Mouse (Mus musculus) liver, embryonic 13.5 days (tissue): ENCODE measurements around the gene 4930518I15Rik. TPM values are rescaled to one million over a fixed set of nuclear protein-coding genes. Genes with fewer than 3 reads are reported as not detected.

Experiments used
- ATAC-seq: fragments of 200-750 bp; cut with Nextera tagmentation; 2 replicates; pipeline ENCODE4 v1.8.0; 2017; ENCODE audit warnings: low read depth, mild to moderate bottlenecking, moderate number of reproducible peaks, moderate library complexity
- DNase-seq: peaks from one replicate; pipeline ENCODE4 v3.0.0; 2022
- H3K27ac ChIP-seq: fragments of 300-500 bp; sonication (generic); 2 replicates; pipeline ENCODE4 v1.5.1; 2015; ENCODE audit warnings: moderate library complexity, mild to moderate bottlenecking, inconsistent platforms
- H3K27me3 ChIP-seq: fragments of 300-500 bp; sonication (generic); 2 replicates; pipeline ENCODE4 v1.6.1; 2015; ENCODE audit warnings: mild to moderate bottlenecking, inconsistent platforms
- H3K36me3 ChIP-seq: fragments of 300-500 bp; sonication (generic); 2 replicates; pipeline ENCODE4 v1.6.1; 2015; ENCODE audit warnings: mild to moderate bottlenecking, inconsistent platforms
- H3K4me1 ChIP-seq: fragments of 300-500 bp; sonication (generic); replicated peaks from 2 replicates; pipeline ENCODE4 v1.6.1; 2015; ENCODE audit warnings: inconsistent platforms
- H3K4me2 ChIP-seq: fragments of 300-500 bp; sonication (generic); 2 replicates; pipeline ENCODE4 v1.6.1; 2015; ENCODE audit warnings: inconsistent platforms, mild to moderate bottlenecking, moderate library complexity
- H3K4me3 ChIP-seq: fragments of 300-500 bp; sonication (generic); replicated peaks from 2 replicates; pipeline ENCODE4 v1.5.1; 2015; ENCODE audit warnings: mild to moderate bottlenecking, inconsistent platforms
- H3K9ac ChIP-seq: fragments of 300-500 bp; sonication (generic); 2 replicates; pipeline ENCODE4 v1.6.1; 2015; ENCODE audit warnings: mild to moderate bottlenecking, inconsistent platforms
- H3K9me3 ChIP-seq: fragments of 300-500 bp; sonication (generic); replicated peaks from 2 replicates; pipeline ENCODE4 v1.6.1; 2016; ENCODE audit warnings: inconsistent platforms
- WGBS: fragments of 180-500 bp; shearing (Covaris S2); methylation state at CpG from one replicate; pipeline ENCODE4 v1.1.7; 2015; ENCODE audit not compliant: insufficient replicate concordance; 5-methylcytosine and 5-hydroxymethylcytosine counted together
- polyA plus RNA-seq: library from polyadenylated mRNA; unstranded; fragments of >200 nt; fragmentation: Nextera tagmentation; extraction: Ambion mirVana; gene quantifications from 2 replicates; pipeline ENCODE4 v1.2.1, GENCODE M21; 2015

4930518I15Rik gene
- polyA plus RNA-seq, 1 experiment from 2014 or later = 2.0 TPM

DNA sequence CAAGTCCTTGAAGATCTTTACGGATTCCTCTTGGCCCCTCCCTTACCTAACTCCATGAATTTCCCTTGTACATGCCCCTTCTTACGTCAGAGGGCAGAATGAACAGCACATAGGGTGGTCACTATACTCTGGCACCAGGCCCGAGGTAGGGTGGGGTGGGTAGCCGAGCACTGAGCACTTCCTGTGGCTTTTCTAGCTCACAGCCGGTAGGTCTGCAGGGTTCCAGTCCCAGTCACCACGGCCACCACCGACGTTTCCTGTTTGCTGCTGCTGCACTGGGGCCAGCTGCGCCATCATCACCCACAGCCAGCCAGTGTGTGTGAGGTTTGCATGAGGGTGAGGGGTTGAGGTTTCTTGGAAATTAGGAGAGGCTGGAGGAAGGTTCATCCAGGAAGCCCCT is 20.0 kb upstream of the 4930518I15Rik start:
- Histone ChIP-seq H3K4me2 (no peak overlapping the region), H3K9me3 (no peaks in the 10 kb centered on the region), H3K36me3 (peaks cover 28% of the 10 kb centered on the region), H3K27me3 (no peaks in the 10 kb centered on the region), H3K4me3 (no peak overlapping the region), H3K4me1 (peaks cover 67% of the 10 kb centered on the region), H3K27ac (0 out of 2 replicates have a peak overlapping the region, but pooled peaks have one; percentile 13), H3K9ac (0 out of 2 replicates have a peak overlapping the region, but pooled peaks have one; percentile 10)
- WGBS = 24% methylated on average over 9 of the region's 9 CpGs
- ATAC-seq (no peak), DNase-seq (no peak)

DNA sequence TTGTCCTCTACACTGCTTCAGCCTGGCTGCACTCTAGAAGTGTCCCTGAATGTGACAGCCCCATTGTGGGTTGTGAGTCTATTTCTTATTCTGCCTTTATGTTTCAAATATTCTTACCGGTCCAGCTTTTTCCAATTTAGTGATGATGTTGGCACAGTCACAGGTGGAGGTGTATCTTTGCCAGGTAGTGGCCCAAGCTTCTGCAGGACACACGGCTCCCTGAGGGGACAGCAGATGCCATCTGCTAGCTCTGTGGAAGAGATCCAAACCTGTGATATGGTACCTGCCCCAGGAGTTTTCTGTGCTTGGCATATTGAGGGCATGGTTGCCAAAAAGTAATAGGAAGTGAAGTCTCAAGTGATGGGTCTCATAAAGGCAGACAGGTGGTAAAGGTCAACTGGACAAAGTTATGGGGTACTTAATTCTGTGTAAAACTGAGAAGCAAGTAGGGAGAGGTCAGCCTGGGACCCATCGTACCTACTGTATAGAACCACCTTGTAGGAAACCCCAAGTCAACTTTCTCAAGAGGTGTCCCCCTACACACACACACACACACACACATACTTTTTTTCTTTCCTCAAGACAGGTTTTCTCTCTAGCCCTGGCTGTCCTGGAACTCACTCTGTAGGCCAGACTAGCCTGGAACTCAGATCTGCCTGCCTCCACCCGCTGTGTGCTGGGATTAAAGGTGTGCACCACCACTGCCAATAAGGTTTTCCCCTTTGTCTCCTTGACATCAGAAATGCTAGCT is 17.2 kb upstream of the 4930518I15Rik start:
- peak overlapping the region; percentile 68; the same call in 1 of the 2 replicates for H3K27ac ChIP-seq
- H3K4me1 ChIP-seq = peaks cover 57% of the 10 kb centered on the region
- no peaks in the 10 kb centered on the region for H3K27me3 ChIP-seq
- ATAC-seq = no peak
- WGBS = 92% methylated on average over 4 of the region's 4 CpGs
- H3K9ac ChIP-seq = no peak overlapping the region
- H3K4me2 ChIP-seq = no peak overlapping the region
- no peak overlapping the region for H3K4me3 ChIP-seq
- no peaks in the 10 kb centered on the region for H3K9me3 ChIP-seq
- DNase-seq = no peak
- peaks cover 56% of the 10 kb centered on the region for H3K36me3 ChIP-seq

DNA sequence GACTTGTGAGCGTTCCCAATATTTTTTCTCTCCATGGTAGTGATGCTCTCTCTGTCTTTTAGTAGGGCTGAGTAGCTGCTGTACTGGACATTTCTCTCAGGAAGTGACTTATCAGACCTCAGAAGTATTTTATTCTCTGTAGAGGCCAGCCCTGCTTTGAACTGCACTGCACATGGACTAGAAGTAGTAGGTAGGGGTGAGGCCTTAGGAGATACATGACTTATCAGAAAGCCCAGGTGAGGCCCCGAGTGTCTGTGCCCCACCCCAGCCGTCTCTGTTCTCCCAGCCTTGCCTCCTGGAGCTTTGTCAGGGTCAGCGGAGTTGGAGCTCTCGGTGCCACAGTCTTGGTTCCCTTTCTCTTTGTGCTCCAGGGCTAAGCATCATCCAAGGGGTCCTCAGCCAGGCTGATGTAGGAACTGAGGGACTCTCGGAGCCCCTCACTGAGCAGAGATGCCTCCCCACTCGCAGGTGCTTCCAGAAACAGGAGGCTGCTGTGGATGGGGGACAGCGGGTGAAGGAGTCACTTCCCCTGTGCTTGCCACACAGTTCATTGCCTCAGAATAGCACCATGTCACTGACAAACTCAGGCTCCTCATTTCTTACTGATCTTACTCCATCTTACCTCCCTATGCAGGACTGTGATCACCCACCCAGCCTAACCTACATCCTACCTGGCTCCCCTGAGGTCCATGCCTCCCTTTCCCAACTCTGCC is 16.5 kb upstream of the 4930518I15Rik start:
- Histone ChIP-seq H3K9ac (peak overlapping the region; percentile 36), H3K36me3 (peaks cover 63% of the 10 kb centered on the region), H3K9me3 (no peaks in the 10 kb centered on the region), H3K27me3 (no peaks in the 10 kb centered on the region), H3K4me1 (peaks cover 57% of the 10 kb centered on the region), H3K4me2 (0 out of 2 replicates have a peak overlapping the region, but pooled peaks have one; percentile 6), H3K4me3 (no peak overlapping the region), H3K27ac (peak overlapping the region; percentile 68)
- peak; percentile 62 for ATAC-seq
- WGBS = 65% methylated on average over 8 of the region's 8 CpGs
- no peak for DNase-seq

DNA sequence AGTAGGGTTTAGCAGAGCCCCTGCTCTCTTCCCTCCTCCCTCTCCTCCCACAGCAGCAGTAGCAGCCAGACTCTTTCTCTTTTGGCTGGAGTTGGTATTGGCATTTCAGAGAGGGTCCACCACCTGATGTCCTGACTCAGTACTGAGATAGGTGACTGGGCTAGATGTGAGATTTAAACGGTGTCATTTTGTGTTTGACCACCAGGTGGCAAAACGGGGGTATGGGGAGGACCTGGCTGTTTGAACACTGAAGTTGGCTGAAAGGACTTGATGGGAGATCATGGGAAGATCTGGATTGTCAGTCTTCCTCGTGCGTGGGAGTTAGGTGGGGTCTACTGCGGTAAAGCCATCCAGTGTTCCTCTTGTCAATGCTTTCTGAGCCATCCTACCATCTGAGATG is 15.9 kb upstream of the 4930518I15Rik start:
- Histone ChIP-seq H3K4me1 (peaks cover 57% of the 10 kb centered on the region), H3K4me3 (no peak overlapping the region), H3K9ac (peak overlapping the region; percentile 36; the same call in 1 of the 2 replicates), H3K4me2 (0 out of 2 replicates have a peak overlapping the region, but pooled peaks have one; percentile 6), H3K27ac (peak overlapping the region; percentile 68), H3K27me3 (no peaks in the 10 kb centered on the region), H3K9me3 (no peaks in the 10 kb centered on the region), H3K36me3 (peaks cover 69% of the 10 kb centered on the region)
- ATAC-seq (peak; percentile 73), DNase-seq (no peak)
- 28% methylated on average over 5 of the region's 5 CpGs for WGBS

DNA sequence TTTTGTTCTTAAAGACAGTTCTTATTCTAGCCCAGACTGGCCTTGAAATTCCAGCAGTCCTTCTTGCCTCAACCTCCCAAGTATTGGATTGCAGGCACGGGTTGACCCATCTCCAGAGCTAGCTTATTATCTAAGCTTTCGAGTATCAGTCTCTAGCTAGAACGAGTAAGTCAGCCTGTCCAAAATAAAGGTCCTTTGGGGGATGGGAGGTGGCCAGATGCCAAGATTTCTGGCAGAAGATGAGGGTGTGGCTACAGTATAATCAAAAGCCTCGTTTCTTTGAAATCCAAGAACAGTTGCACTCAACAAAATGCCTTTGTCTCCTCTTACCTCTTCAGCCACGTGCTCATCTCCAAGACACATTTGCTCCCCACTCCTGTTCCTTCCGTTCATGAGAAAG is 12.8 kb upstream of the 4930518I15Rik start:
- DNase-seq = no peak
- Histone ChIP-seq H3K4me1 (peaks cover 60% of the 10 kb centered on the region), H3K9me3 (no peaks in the 10 kb centered on the region), H3K27ac (no peak overlapping the region), H3K4me3 (no peak overlapping the region), H3K4me2 (no peak overlapping the region), H3K36me3 (peaks cover 100% of the 10 kb centered on the region), H3K27me3 (no peaks in the 10 kb centered on the region), H3K9ac (no peak overlapping the region)
- ATAC-seq = no peak
- 44% methylated on average over 6 of the region's 6 CpGs for WGBS

DNA sequence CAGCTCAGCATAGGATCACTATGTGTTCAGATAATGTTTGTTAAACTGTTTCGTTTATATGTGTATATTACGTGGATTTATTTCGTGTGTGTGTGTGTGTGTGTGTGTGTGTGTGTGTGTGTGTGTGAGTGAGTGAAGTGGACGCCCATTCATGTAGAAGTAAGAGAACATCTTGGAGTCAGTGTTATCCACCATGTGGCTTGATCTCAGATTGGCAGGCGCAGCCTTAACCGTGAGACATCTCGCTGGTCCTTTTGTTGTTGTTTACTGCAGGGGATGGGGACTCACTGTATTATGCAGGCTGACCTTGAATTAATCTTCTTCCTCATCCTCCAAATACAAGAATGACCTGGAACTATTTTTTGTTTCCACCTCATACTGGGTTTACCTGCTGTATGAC is 11.8 kb upstream of the 4930518I15Rik start:
- Histone ChIP-seq H3K9ac (no peak overlapping the region), H3K27me3 (no peaks in the 10 kb centered on the region), H3K4me2 (no peak overlapping the region), H3K27ac (no peak overlapping the region), H3K4me1 (peaks cover 66% of the 10 kb centered on the region), H3K36me3 (peaks cover 99% of the 10 kb centered on the region), H3K9me3 (no peaks in the 10 kb centered on the region), H3K4me3 (no peak overlapping the region)
- no peak for DNase-seq
- ATAC-seq = no peak
- 81% methylated on average over 7 of the region's 7 CpGs for WGBS

DNA sequence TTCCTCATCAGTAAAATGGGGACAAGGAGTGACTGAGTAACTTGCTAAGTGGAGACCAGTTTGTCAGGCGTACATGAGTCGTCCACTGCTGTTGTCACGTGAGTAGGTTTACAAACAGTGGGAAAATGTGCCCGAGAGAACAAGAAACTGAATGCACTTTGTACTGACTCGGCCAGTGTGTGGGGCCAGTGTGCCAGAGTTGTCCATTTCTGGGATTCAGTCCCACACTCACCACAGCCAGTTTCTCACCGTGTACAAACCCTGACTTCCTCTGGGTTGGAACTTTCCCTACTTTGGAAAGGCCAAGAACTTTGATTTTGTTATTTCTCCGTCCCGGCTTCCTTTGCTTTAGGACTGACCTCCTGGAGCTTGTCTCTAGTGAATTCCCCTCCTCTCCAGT is 11.2 kb upstream of the 4930518I15Rik start:
- no peak for DNase-seq
- WGBS = 76% methylated on average over 8 of the region's 8 CpGs
- no peak overlapping the region for H3K9ac ChIP-seq
- no peak overlapping the region for H3K4me2 ChIP-seq
- H3K27me3 ChIP-seq = no peaks in the 10 kb centered on the region
- H3K4me3 ChIP-seq = no peak overlapping the region
- ATAC-seq = no peak
- peaks cover 66% of the 10 kb centered on the region for H3K4me1 ChIP-seq
- H3K27ac ChIP-seq = 0 out of 2 replicates have a peak overlapping the region, but pooled peaks have one; percentile 14
- H3K9me3 ChIP-seq = no peaks in the 10 kb centered on the region
- H3K36me3 ChIP-seq = peaks cover 95% of the 10 kb centered on the region

DNA sequence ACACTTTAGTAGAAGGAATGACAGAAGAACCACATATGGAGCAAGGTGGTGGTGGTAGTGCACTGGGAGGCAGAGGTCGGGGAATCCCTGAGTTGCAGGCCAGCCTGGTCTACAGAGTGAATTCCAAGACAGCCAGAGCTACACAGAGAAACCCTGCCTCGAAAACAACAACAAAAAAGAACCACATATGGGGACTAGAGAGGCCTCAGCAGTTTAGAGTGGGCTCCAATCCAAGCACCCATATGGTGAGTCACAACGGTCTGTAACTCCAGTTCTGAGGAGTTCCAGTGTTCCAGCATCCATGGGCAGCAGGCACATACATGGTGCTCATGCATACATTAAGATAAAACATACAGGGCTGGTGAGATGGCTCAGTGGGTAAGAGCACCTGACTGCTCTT is 6.7 kb upstream of the 4930518I15Rik start:
- WGBS = 68% methylated on average over 3 of the region's 3 CpGs
- no peak for ATAC-seq
- H3K36me3 ChIP-seq = peaks cover 50% of the 10 kb centered on the region
- peak overlapping the region; percentile 75 for H3K4me2 ChIP-seq
- peaks cover 53% of the 10 kb centered on the region for H3K4me1 ChIP-seq
- peak overlapping the region; percentile 100 for H3K9ac ChIP-seq
- no peaks in the 10 kb centered on the region for H3K27me3 ChIP-seq
- no peak for DNase-seq
- H3K27ac ChIP-seq = peak overlapping the region; percentile 96
- H3K9me3 ChIP-seq = no peaks in the 10 kb centered on the region
- peak overlapping the region; percentile 100 for H3K4me3 ChIP-seq

DNA sequence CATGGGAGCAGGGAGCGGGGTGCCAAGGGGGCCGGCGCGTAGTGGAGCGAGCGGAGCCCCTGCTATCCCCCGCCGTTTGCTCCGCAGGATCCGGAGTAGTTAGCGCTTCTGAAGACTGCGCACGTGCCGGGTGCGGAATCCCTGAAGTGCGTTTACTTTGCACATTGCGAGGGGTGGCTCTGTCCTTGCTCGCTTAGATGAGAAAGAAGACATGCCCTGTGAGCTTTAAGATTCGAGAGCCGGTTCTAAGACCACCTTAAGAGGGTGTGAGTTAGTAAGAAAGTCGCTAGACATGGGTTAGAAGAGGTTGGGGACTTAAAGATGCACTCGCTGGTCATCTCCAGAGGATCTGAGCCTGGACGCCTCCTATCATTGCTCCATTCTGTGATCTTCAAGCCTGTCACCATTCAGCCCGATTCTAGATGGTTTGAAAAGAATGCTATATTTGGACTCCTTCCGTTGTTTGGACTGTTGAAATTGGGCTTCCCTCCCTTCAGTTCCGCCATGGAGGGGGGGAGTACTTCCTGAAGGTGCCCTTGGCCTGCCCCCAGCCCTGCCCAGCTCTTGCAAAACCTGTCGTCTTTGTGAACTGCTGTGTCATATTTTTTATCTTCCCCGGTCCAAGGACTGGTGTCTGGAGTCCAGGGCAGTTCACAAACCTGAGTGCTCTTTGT is 5.9 kb upstream of the 4930518I15Rik start:
- peak; percentile 53 for ATAC-seq
- H3K9ac ChIP-seq = peak overlapping the region; percentile 100
- H3K36me3 ChIP-seq = peaks cover 42% of the 10 kb centered on the region
- no peaks in the 10 kb centered on the region for H3K9me3 ChIP-seq
- peak overlapping the region; percentile 100 for H3K4me3 ChIP-seq
- no peaks in the 10 kb centered on the region for H3K27me3 ChIP-seq
- peaks cover 45% of the 10 kb centered on the region for H3K4me1 ChIP-seq
- H3K4me2 ChIP-seq = peak overlapping the region; percentile 75
- H3K27ac ChIP-seq = peak overlapping the region; percentile 96
- under 1% methylated on average over 28 of the region's 28 CpGs for WGBS
- peak; percentile 63 for DNase-seq

DNA sequence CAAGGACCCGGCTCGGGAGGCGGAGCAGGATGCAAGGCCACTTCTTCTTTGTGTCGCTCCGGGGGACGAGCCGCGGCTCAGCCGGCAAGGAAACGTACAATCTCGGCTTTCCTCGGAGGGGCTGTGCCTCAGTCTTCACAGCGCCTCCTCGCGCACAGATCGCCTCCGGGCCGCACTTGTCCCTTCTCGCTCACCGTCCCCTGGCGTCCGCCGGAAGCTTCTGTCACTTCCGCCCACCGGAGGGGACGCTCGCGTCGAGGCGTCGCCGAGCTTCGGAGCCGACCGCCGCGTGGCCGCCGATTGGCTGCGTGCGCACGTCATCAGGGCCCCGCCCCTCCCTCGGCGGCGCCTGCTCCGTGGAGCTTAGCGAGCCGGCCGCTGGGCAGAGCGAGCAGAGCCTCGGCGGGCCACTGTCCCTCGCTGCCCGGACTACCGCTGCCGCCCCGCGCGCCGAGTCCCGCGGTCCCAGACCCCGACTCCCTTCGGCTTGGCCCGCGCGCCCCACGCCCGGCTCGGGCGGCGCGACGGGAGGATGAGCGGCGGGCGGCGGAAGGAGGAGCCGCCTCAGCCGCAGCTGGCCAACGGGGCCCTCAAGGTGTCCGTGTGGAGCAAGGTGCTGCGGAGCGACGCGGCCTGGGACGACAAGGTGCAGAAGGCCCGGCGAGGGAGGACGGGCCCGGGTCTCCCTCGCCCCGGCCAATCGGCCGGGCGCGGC is 5.2 kb upstream of the 4930518I15Rik start, which contains the start of gene Rab5if:
Rab5if (plus strand) TSS at position 357 of the 715 bp plus-strand sequence.
- peak within 1 kb of the TSS; percentile 100 for H3K4me3 ChIP-seq
- DNase-seq (peak; percentile 98), ATAC-seq (peak; percentile 94)
- peak within 1 kb of the TSS; percentile 96 for H3K27ac ChIP-seq
- peaks cover 38% of the 10 kb centered on the region for H3K4me1 ChIP-seq
- under 1% methylated on average over 96 of the region's 98 CpGs for WGBS
- H3K9me3 ChIP-seq = no peaks in the 10 kb centered on the region
- peak within 1 kb of the TSS; percentile 86 for H3K4me2 ChIP-seq
- H3K9ac ChIP-seq = peak within 1 kb of the TSS; percentile 100
- no peaks in the 10 kb centered on the region for H3K27me3 ChIP-seq
- peaks cover 35% of the 10 kb centered on the region for H3K36me3 ChIP-seq
